Mouse (Mus musculus): ENCODE data around the gene 1700029F12Rik. TPM values are rescaled to one million over a fixed set of nuclear protein-coding genes. Genes with fewer than 3 reads are reported as not detected.

Gene 1700029F12Rik
- polyA plus RNA-seq, 1 experiment from 2014 or later, result not detected

DNA sequence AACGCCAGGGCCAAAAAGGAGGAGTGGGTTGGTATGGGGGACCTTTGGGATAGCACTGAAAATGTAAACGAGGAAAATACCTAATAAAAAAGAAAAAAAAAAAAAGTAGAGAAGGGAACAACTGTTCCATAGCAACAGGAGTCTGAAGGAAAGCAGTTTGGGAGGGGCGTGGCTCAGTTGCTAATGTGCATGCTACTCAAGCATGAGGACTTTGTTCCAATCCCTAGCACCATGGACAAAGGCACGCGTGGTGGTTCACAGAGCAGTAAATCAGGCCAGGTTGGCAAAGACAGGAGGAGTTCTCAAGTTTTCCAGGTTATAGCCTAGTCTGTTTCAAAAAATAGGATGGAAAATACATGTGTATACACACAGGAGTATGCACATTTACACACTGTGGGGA, 14.0 kb downstream of the 1700029F12Rik start:
- no peaks in the 10 kb centered on the region for H3K4me1 ChIP-seq (replicated peaks)
- DNase-seq (no peak), ATAC-seq (ENCODE audit: low read depth) (no peak)
- no peak overlapping the region for H3K27ac ChIP-seq
- no peak overlapping the region for H3K4me3 ChIP-seq (replicated peaks)
- H3K4me2 ChIP-seq, result no peak overlapping the region
- H3K9me3 ChIP-seq (replicated peaks), result no peaks in the 10 kb centered on the region; the same call in 1 of the 2 replicates
- no peaks in the 10 kb centered on the region for H3K36me3 ChIP-seq
- WGBS (ENCODE audit: insufficient replicate concordance), result 73% methylated on average over 5 of the region's 5 CpGs
- no peak overlapping the region for H3K9ac ChIP-seq
- H3K27me3 ChIP-seq, result no peaks in the 10 kb centered on the region

DNA sequence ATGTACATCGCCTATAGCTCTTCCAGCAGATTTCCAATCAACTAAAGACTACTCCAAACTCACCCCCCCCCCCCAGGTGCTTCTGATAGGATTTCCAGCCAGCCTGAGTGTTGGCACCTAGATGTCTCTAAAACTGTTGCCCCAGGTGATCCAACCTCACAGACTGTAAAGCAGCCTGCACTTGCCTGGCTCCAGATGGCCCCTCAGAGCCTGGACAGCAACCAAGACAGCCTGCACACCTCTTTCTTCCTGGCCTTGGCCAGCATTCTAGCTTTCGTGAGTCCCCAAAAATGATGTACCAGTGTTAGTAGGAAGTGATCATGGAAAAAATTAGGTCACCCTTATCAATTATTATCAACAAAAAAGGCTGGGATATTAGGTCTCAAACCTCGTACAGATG, 16.5 kb downstream of the 1700029F12Rik start:
- DNase-seq (no peak), ATAC-seq (ENCODE audit: low read depth) (no peak)
- Histone ChIP-seq H3K36me3 (no peaks in the 10 kb centered on the region), H3K9ac (no peak overlapping the region), H3K9me3 (replicated peaks) (no peaks in the 10 kb centered on the region; the same call in 1 of the 2 replicates), H3K4me1 (replicated peaks) (no peaks in the 10 kb centered on the region), H3K27ac (no peak overlapping the region), H3K4me2 (no peak overlapping the region), H3K27me3 (no peaks in the 10 kb centered on the region), H3K4me3 (replicated peaks) (no peak overlapping the region)
- WGBS (ENCODE audit: insufficient replicate concordance), result 51% methylated on average over 3 of the region's 3 CpGs

DNA sequence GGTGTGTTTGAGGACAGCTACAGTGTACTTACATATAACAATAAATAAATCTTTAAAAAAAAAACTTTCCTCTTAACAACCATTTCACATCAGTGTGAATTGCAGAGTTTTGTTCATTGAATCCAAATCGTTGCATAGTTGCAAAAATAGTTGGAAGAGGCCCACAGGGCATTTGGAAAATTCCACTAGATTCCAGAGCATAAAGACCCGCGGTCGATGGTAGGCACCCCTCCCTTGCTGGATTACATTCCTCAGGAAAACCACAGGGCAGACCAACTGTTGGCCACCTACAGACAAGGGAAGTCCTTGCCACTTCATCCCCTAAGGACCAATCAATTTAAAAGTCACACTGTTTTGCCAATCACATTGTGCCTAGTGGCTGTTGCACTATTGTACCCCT, 19.8 kb downstream of the 1700029F12Rik start:
- no peak overlapping the region for H3K4me2 ChIP-seq
- H3K36me3 ChIP-seq, result no peaks in the 10 kb centered on the region
- DNase-seq, result no peak
- H3K9me3 ChIP-seq (replicated peaks), result no peaks in the 10 kb centered on the region; the same call in 1 of the 2 replicates
- H3K27ac ChIP-seq, result no peak overlapping the region
- H3K27me3 ChIP-seq, result peaks cover 6% of the 10 kb centered on the region
- no peak for ATAC-seq (ENCODE audit: low read depth)
- H3K4me3 ChIP-seq (replicated peaks), result no peak overlapping the region
- 61% methylated on average over 4 of the region's 4 CpGs for WGBS (ENCODE audit: insufficient replicate concordance)
- H3K4me1 ChIP-seq (replicated peaks), result no peaks in the 10 kb centered on the region
- H3K9ac ChIP-seq, result no peak overlapping the region

- peak overlapping the region; percentile 63 for H3K9ac ChIP-seq
- H3K4me3 ChIP-seq (replicated peaks), result peak overlapping the region; percentile 53
- WGBS (ENCODE audit: insufficient replicate concordance), result under 1% methylated on average over 19 of the region's 19 CpGs
- no peaks in the 10 kb centered on the region for H3K36me3 ChIP-seq
- ATAC-seq (ENCODE audit: low read depth), result peak; percentile 75
- H3K9me3 ChIP-seq (replicated peaks), result no peaks in the 10 kb centered on the region
- peaks cover 6% of the 10 kb centered on the region for H3K27me3 ChIP-seq
- H3K27ac ChIP-seq, result peak overlapping the region; percentile 79
- peak overlapping the region; percentile 80 for H3K4me2 ChIP-seq
- DNase-seq, result peak; percentile 47
- peaks cover 20% of the 10 kb centered on the region for H3K4me1 ChIP-seq (replicated peaks)
Measured at GRCm38 (mm10) chr13:97008266-97009153, 25.7 kb downstream of the 1700029F12Rik start.

- H3K27ac ChIP-seq, result 0 out of 2 replicates have a peak overlapping the region, but pooled peaks have one; percentile 53
- WGBS (ENCODE audit: insufficient replicate concordance), result under 1% methylated on average over 18 of the region's 21 CpGs
- ATAC-seq (ENCODE audit: low read depth), result peak; percentile 92
Measured at GRCm38 (mm10) chr13:97007501-97008265, 26.5 kb downstream of the 1700029F12Rik start.

DNA sequence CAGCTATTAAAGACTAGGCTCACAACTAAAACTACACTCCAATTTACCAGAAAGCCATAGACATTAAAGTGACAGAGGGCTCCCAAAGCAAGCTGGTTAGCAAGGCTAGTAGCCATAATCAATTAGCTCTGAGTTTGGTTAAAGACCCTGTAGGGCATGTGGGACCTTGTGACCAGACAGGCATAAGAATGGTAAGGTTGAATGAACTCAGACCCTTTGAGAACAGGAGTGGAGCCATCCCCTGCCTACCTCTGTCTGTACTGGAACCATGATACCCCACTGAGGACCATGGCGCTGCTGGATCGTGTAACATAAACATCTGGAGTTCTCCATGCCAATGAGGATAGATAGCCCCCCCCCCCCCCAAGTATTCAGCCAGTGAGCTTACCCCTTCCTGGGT, 27.4 kb downstream of the 1700029F12Rik start:
- Histone ChIP-seq H3K36me3 (no peaks in the 10 kb centered on the region), H3K4me2 (peak overlapping the region; percentile 80), H3K27ac (no peak overlapping the region), H3K9ac (0 out of 2 replicates have a peak overlapping the region, but pooled peaks have one; percentile 59), H3K4me3 (replicated peaks) (peak overlapping the region; percentile 53), H3K9me3 (replicated peaks) (no peaks in the 10 kb centered on the region), H3K4me1 (replicated peaks) (peaks cover 20% of the 10 kb centered on the region), H3K27me3 (peaks cover 6% of the 10 kb centered on the region)
- WGBS (ENCODE audit: insufficient replicate concordance), result 23% methylated on average over 2 of the region's 2 CpGs
- DNase-seq, result no peak
- ATAC-seq (ENCODE audit: low read depth), result no peak

More at GRCm38 (mm10) chr13:97007501-97008265, 26.5 kb downstream of the 1700029F12Rik start:
- peaks cover 20% of the 10 kb centered on the region for H3K4me1 ChIP-seq (replicated peaks)
- DNase-seq, result peak; percentile 73
- H3K4me3 ChIP-seq (replicated peaks), result peak overlapping the region; percentile 53
- peaks cover 6% of the 10 kb centered on the region for H3K27me3 ChIP-seq
- H3K9ac ChIP-seq, result peak overlapping the region; percentile 59
- no peaks in the 10 kb centered on the region for H3K9me3 ChIP-seq (replicated peaks)
- peak overlapping the region; percentile 80 for H3K4me2 ChIP-seq
- no peaks in the 10 kb centered on the region for H3K36me3 ChIP-seq

GRCm38 (mm10) chr13:96997080-96997479, 37.1 kb downstream of the 1700029F12Rik start:
- ATAC-seq (ENCODE audit: low read depth) (peak; percentile 51; the same call in 1 of the 2 replicates), DNase-seq (no peak)
- 44% methylated on average over 1 of the region's 1 CpGs for WGBS (ENCODE audit: insufficient replicate concordance)
- H3K4me3 ChIP-seq (replicated peaks), result no peak overlapping the region
- H3K27ac ChIP-seq, result no peak overlapping the region
- H3K9ac ChIP-seq, result no peak overlapping the region
- no peaks in the 10 kb centered on the region for H3K9me3 ChIP-seq (replicated peaks)
- no peaks in the 10 kb centered on the region for H3K27me3 ChIP-seq
- 0 out of 2 replicates have a peak, but pooled peaks cover 4% of the 10 kb centered on the region for H3K4me1 ChIP-seq (replicated peaks)
- no peaks in the 10 kb centered on the region for H3K36me3 ChIP-seq
- no peak overlapping the region for H3K4me2 ChIP-seq

GRCm38 (mm10) chr13:96995243-96995642, 38.9 kb downstream of the 1700029F12Rik start:
- ATAC-seq (ENCODE audit: low read depth), result no peak
- DNase-seq, result no peak
- Histone ChIP-seq H3K36me3 (no peaks in the 10 kb centered on the region), H3K4me1 (replicated peaks) (0 out of 2 replicates have a peak, but pooled peaks cover 4% of the 10 kb centered on the region), H3K4me2 (no peak overlapping the region), H3K9ac (no peak overlapping the region), H3K9me3 (replicated peaks) (no peaks in the 10 kb centered on the region), H3K4me3 (replicated peaks) (no peak overlapping the region), H3K27me3 (no peaks in the 10 kb centered on the region), H3K27ac (no peak overlapping the region)
- WGBS (ENCODE audit: insufficient replicate concordance), result 12% methylated on average over 5 of the region's 5 CpGs

DNA sequence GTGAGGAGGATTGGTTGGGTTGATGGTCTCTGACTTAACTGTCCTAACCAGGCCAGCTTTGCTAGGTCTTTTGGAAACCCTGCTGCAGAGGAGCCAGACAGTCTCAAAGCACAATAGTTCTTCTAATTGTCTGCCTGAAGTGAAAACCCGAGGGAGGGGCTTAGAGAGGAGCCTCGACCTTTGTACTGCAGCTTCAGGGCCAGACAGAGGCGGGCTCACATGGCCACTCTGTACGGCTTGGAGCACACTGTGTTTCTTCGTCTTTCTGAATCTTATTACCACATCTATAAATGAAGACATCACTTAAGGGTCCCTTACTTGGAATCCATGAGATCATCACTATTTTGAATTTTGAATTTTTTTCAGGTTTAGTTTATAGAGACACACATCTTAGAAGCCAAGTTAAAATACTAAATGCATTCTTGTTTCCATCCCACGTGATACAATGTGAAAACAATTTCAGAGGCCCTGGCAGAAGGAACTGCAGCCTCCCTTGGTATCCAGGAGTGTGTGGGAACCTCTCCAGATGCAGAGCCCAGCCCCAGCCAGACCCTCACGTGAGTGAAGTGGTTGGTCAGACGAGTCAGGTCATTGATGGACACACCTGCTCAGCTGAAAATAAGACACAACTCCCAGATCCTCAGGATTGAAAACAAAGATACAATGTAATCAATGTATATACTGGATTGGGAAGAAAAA, 40.7 kb downstream of the 1700029F12Rik start:
- Histone ChIP-seq H3K27me3 (0 out of 2 replicates have a peak, but pooled peaks cover 2% of the 10 kb centered on the region), H3K27ac (no peak overlapping the region), H3K4me3 (replicated peaks) (no peak overlapping the region), H3K9me3 (replicated peaks) (no peaks in the 10 kb centered on the region), H3K36me3 (no peaks in the 10 kb centered on the region), H3K4me2 (no peak overlapping the region), H3K9ac (no peak overlapping the region), H3K4me1 (replicated peaks) (peaks cover 19% of the 10 kb centered on the region)
- 40% methylated on average over 8 of the region's 8 CpGs for WGBS (ENCODE audit: insufficient replicate concordance)
- ATAC-seq (ENCODE audit: low read depth), result no peak
- DNase-seq, result no peak

DNA sequence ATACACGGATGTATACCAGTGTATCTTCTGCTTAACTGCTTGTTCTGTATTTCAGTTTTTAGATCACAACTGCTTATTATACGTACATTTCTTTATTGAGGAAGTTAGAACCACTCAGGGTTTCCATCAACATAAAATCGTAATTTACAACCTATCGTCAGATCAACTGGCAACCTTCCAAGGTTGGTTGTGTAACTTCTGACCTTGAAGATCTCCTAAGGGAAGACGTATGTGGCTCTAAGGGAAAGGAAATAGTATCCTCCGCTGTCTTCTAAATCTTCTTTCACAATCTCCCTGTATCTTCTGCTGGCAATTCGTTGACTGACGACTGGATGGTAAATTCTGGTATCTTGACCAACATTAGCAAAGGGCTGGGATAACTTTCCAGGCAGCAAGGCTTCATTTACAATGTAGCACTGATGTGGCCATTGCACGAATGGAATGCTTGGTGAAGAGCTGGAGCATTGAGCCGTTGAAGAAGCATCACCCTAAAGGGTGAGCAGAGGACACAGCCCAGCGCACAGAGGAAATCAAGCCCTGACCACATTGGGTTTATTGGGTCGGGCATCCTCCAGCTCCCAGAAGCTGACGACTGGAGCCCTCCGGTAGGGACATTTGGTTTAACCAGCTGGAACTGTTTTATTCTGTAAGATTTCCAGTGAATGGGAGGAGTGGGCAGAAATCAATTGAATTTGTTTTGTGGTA, 43.4 kb downstream of the 1700029F12Rik start:
- Histone ChIP-seq H3K36me3 (no peaks in the 10 kb centered on the region), H3K4me3 (replicated peaks) (no peak overlapping the region), H3K4me2 (no peak overlapping the region), H3K9ac (no peak overlapping the region), H3K4me1 (replicated peaks) (peaks cover 26% of the 10 kb centered on the region), H3K27ac (no peak overlapping the region), H3K9me3 (replicated peaks) (no peaks in the 10 kb centered on the region), H3K27me3 (peaks cover 16% of the 10 kb centered on the region)
- WGBS (ENCODE audit: insufficient replicate concordance), result 62% methylated on average over 14 of the region's 14 CpGs
- ATAC-seq (ENCODE audit: low read depth) (no peak), DNase-seq (no peak)

Measured in liver, embryonic 13.5 days (tissue).